Mouse (Mus musculus) G1E (cell line): Measurements from ENCODE around the gene Tbrg1. TPM values are rescaled to one million over a fixed set of nuclear protein-coding genes. Genes with fewer than 3 reads are reported as not detected.

Experiments
- ATAC-seq: 2 replicates; pipeline ENCODE4 v1.8.0; 2016; ENCODE audit warnings: mild to moderate bottlenecking; ENCODE audit not compliant: insufficient number of reproducible peaks, poor library complexity, low FRiP score, severe bottlenecking; ENCODE audit errors: extremely low read depth
- DNase-seq: peaks from one replicate; pipeline ENCODE4 v3.0.0; 2012; ENCODE audit warnings: low spot score
- H3K27me3 ChIP-seq: 2 replicates; pipeline ENCODE4 v1.6.1; 2012; ENCODE audit warnings: mild to moderate bottlenecking, low read length, inconsistent platforms; ENCODE audit not compliant: insufficient read depth
- H3K36me3 ChIP-seq: replicated peaks from 2 replicates; pipeline ENCODE3; 2012; ENCODE audit warnings: mild to moderate bottlenecking, inconsistent platforms
- H3K4me1 ChIP-seq: 2 replicates; pipeline ENCODE4 v1.6.1; 2012; ENCODE audit warnings: low read depth, low read length, inconsistent platforms, mixed read lengths; ENCODE audit not compliant: insufficient read depth
- H3K4me3 ChIP-seq: 2 replicates; pipeline ENCODE4 v1.5.1; 2012; ENCODE audit warnings: low read depth, mild to moderate bottlenecking, inconsistent platforms, low read length, moderate library complexity, mixed read lengths
- H3K9me3 ChIP-seq: replicated peaks from 2 replicates; pipeline ENCODE4 v1.6.1; 2012; ENCODE audit warnings: inconsistent platforms
- CTCF ChIP-seq: IDR thresholded peaks from 2 replicates; pipeline ENCODE4 v1.5.1; 2012; ENCODE audit warnings: low read depth, low read length, inconsistent platforms, mixed read lengths
- GATA1 ChIP-seq: IDR thresholded peaks from 2 replicates; pipeline ENCODE4 v1.6.1; 2012; ENCODE audit warnings: borderline replicate concordance, low read length, inconsistent platforms, mixed read lengths
- GATA2 ChIP-seq: IDR thresholded peaks from 2 replicates; pipeline ENCODE4 v1.6.1; 2012; ENCODE audit warnings: low read depth, low read length, inconsistent platforms, borderline replicate concordance
- POLR2AphosphoS5 ChIP-seq: IDR thresholded peaks from 2 replicates; pipeline ENCODE4 v1.6.1; 2012; ENCODE audit warnings: low read depth, low read length, inconsistent platforms; ENCODE audit not compliant: insufficient replicate concordance
- TAL1 ChIP-seq: conservative IDR thresholded peaks from 2 replicates; pipeline ENCODE4 v1.6.1; 2012; ENCODE audit warnings: low read depth, low read length, inconsistent platforms, mixed read lengths
- polyA plus RNA-seq: library from polyadenylated mRNA; stranded (reverse); fragments of >175 nt; gene quantifications from 2 replicates; pipeline ENCODE4 v1.2.3, GENCODE M21; 2012
- total RNA-seq, 2 experiments: library from RNA; stranded (forward) in 1 of 2; stranded (reverse) in 1 of 2; fragments of 200-1000 nt in 1 of 2; fragments of >200 nt in 1 of 2; fragmentation: Nextera tagmentation in 1 of 2; gene quantifications; 2 replicates each; pipeline ENCODE4 v1.2.3; 2014 to 2017

Gene Tbrg1
- total and polyA plus RNA-seq, 3 experiments, result 82.7 to 123 (median 122) TPM

DNA sequence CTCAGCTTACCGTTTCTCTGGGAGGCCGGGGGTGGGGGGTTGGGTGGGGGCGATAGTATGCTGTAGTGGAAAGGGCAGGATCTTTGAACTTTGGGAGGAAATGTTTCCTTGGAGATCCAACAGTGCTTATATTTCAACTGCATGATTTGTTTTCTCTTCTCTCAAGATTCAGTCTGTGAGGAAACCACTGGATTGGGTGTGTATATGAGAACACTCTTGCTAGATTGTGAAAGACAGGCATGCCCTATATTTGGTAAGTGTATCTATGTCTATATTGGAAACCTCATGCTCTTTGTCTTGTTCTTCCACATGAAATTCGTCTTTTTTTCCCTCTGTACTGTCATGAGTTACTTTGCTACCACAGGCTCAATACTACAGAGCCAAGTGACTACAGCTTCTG lies 12.6 kb upstream of the Tbrg1 start:
- DNase-seq, result no peak
- peaks cover 33% of the 10 kb centered on the region for H3K27me3 ChIP-seq
- no peaks in the 10 kb centered on the region for H3K36me3 ChIP-seq
- no peaks in the 10 kb centered on the region for H3K9me3 ChIP-seq
- no peak overlapping the region for H3K4me3 ChIP-seq
- no peaks in the 10 kb centered on the region for H3K4me1 ChIP-seq
- ATAC-seq, result no peak
- TF ChIP-seq GATA2 (no peak), GATA1 (no peak), TAL1 (no peak), CTCF (no peak), POLR2AphosphoS5 (no peak)

- peaks cover 38% of the 10 kb centered on the region for H3K27me3 ChIP-seq
- no peak within 1 kb of the TSS for H3K4me3 ChIP-seq
- H3K9me3 ChIP-seq, result no peaks in the 10 kb centered on the region
- H3K4me1 ChIP-seq, result no peaks in the 10 kb centered on the region
- TF ChIP-seq GATA2 (no peak), GATA1 (no peak), CTCF (no peak), TAL1 (no peak), POLR2AphosphoS5 (no peak)
- ATAC-seq, result no peak
- no peak for DNase-seq
- H3K36me3 ChIP-seq, result no peaks in the 10 kb centered on the region
Observed at GRCm38 (mm10) chr9:37669115-37669514, 12.0 kb upstream of the Tbrg1 start, which contains the start of gene Panx3. TSS of gene Panx3 (minus strand) at chr9:37669235.

GRCm38 (mm10) chr9:37666045-37666444 lies 8.9 kb upstream of the Tbrg1 start:
- peaks cover 41% of the 10 kb centered on the region for H3K27me3 ChIP-seq
- H3K4me3 ChIP-seq, result no peak overlapping the region
- DNase-seq (no peak), ATAC-seq (no peak)
- H3K36me3 ChIP-seq, result no peaks in the 10 kb centered on the region
- H3K4me1 ChIP-seq, result no peaks in the 10 kb centered on the region
- H3K9me3 ChIP-seq, result no peaks in the 10 kb centered on the region
- TF ChIP-seq TAL1 (no peak), GATA1 (no peak), POLR2AphosphoS5 (no peak), CTCF (no peak), GATA2 (no peak)

- Histone ChIP-seq H3K4me1 (no peaks in the 10 kb centered on the region), H3K4me3 (no peak overlapping the region), H3K36me3 (no peaks in the 10 kb centered on the region), H3K27me3 (peaks cover 41% of the 10 kb centered on the region), H3K9me3 (no peaks in the 10 kb centered on the region)
- TF ChIP-seq GATA1 (no peak), POLR2AphosphoS5 (no peak), GATA2 (no peak), CTCF (no peak), TAL1 (no peak)
- ATAC-seq, result no peak
- no peak for DNase-seq
Observed at GRCm38 (mm10) chr9:37664604-37665003, 7.5 kb upstream of the Tbrg1 start.

- Histone ChIP-seq H3K27me3 (peaks cover 33% of the 10 kb centered on the region), H3K4me1 (no peaks in the 10 kb centered on the region), H3K4me3 (no peak overlapping the region), H3K36me3 (no peaks in the 10 kb centered on the region), H3K9me3 (no peaks in the 10 kb centered on the region)
- no peak for TF ChIP-seq GATA1
- ATAC-seq, result no peak
- DNase-seq, result no peak
Observed at GRCm38 (mm10) chr9:37663210-37663609, 6.1 kb upstream of the Tbrg1 start.

GRCm38 (mm10) chr9:37659413-37659812 lies 2.3 kb upstream of the Tbrg1 start:
- Histone ChIP-seq H3K4me1 (peaks cover 4% of the 10 kb centered on the region), H3K9me3 (no peaks in the 10 kb centered on the region), H3K36me3 (peaks cover 10% of the 10 kb centered on the region), H3K27me3 (peaks cover 6% of the 10 kb centered on the region), H3K4me3 (no peak overlapping the region)
- ATAC-seq (no peak), DNase-seq (no peak)
- TF ChIP-seq TAL1, result no peak
- no peak for TF ChIP-seq CTCF
- no peak for TF ChIP-seq GATA2
- TF ChIP-seq GATA1, result no peak
- no peak for TF ChIP-seq POLR2AphosphoS5

DNA sequence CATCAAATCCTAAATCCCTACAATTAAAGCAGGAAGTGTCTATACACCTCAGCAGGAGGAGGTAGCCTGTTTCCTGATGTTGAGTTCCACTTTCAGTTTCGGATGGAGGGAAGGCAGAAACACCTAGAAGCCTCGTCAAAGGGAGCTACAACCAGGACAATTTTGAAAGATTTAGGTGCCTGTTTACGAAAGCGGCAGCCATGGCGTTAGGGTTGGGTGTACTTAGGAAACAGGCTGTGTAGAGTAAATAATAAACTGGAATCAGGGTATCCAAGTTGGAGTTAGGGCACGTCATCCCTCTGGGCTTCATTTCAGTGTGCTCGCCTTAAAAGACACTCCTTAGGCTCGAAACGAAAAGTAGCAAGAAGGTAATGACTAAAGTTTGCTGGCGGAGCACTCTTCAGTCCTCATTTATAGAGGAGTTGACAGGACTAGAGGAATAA lies 652 bp downstream of the Tbrg1 start:
- ATAC-seq (no peak), DNase-seq (peak; percentile 8)
- Histone ChIP-seq H3K9me3 (no peaks in the 10 kb centered on the region), H3K36me3 (peaks cover 37% of the 10 kb centered on the region), H3K27me3 (no peaks in the 10 kb centered on the region; the same call in 1 of the 2 replicates), H3K4me3 (peak overlapping the region; percentile 87), H3K4me1 (peaks cover 4% of the 10 kb centered on the region)
- no peak for TF ChIP-seq GATA1
- TF ChIP-seq POLR2AphosphoS5, result no peak
- no peak for TF ChIP-seq TAL1
- TF ChIP-seq CTCF, result no peak
- TF ChIP-seq GATA2, result no peak
